Mouse (Mus musculus) B cell, adult 2 months (primary cell): ENCODE measurements around the gene Aatk.
A peak's percentile ranks its signal among the peaks of the same experiment; 100 is the strongest.

Experiments
- DNase-seq, 2 experiments: peaks; one replicate each; pipeline ENCODE4 v3.0.0; 2022

The Aatk gene

GRCm38 (mm10) chr11:120051124-120051811 is 4.3 kb upstream of the Aatk start:
- DNase-seq: no peak

GRCm38 (mm10) chr11:120049067-120049466 is 2.1 kb upstream of the Aatk start:
- DNase-seq: no peak

- DNase-seq: no peak
Measured at GRCm38 (mm10) chr11:120048252-120048556, 1.2 kb upstream of the Aatk start.

- DNase-seq: no peak
Measured at GRCm38 (mm10) chr11:120047531-120048251, 724 bp upstream of the Aatk start.

- DNase-seq: no peak
Measured at GRCm38 (mm10) chr11:120045839-120046552, 971 bp downstream of the Aatk start.

- no peak for DNase-seq
Measured at GRCm38 (mm10) chr11:120045341-120045740, 1.6 kb downstream of the Aatk start.

GRCm38 (mm10) chr11:120042141-120042838 is 4.7 kb downstream of the Aatk start:
- no peak for DNase-seq

GRCm38 (mm10) chr11:120041191-120042123 is 5.5 kb downstream of the Aatk start:
- no peak for DNase-seq

- DNase-seq: no peak
Measured at GRCm38 (mm10) chr11:120040440-120040839, 6.5 kb downstream of the Aatk start.

GRCm38 (mm10) chr11:120039581-120039980 is 7.4 kb downstream of the Aatk start:
- no peak for DNase-seq

GRCm38 (mm10) chr11:120034762-120035161 is 12.2 kb downstream of the Aatk start:
- DNase-seq: no peak

- no peak for DNase-seq
Measured at GRCm38 (mm10) chr11:120034306-120034705, 12.7 kb downstream of the Aatk start.

GRCm38 (mm10) chr11:120033473-120033872 is 13.5 kb downstream of the Aatk start:
- DNase-seq: no peak

GRCm38 (mm10) chr11:120032052-120032451 is 14.9 kb downstream of the Aatk start:
- no peak for DNase-seq

GRCm38 (mm10) chr11:120030145-120030901 is 16.6 kb downstream of the Aatk start:
- DNase-seq: peak; percentile 29 to 38

- DNase-seq: no peak
Measured at GRCm38 (mm10) chr11:120029431-120030144, 17.4 kb downstream of the Aatk start.

GRCm38 (mm10) chr11:120028319-120029092 is 18.5 kb downstream of the Aatk start:
- no peak for DNase-seq

GRCm38 (mm10) chr11:120026941-120027340 is 20.0 kb downstream of the Aatk start:
- DNase-seq: no peak

- no peak for DNase-seq
Measured at GRCm38 (mm10) chr11:120022841-120023240, 24.1 kb downstream of the Aatk start.

- DNase-seq: no peak
Measured at GRCm38 (mm10) chr11:120022216-120022615, 24.8 kb downstream of the Aatk start.
